Mouse (Mus musculus) brown adipose tissue, adult 24 weeks (tissue): ENCODE measurements around the gene Kcnq4. TPM values are rescaled to one million over a fixed set of nuclear protein-coding genes. Genes with fewer than 3 reads are reported as not detected.

ENCODE experiments used
- H3K27ac ChIP-seq: fragments of 200-500 bp; replicated peaks from 2 replicates; pipeline ENCODE4 v1.5.1; 2012; ENCODE audit warnings: low read depth, mild to moderate bottlenecking, low read length
- H3K4me1 ChIP-seq: fragments of 200-500 bp; 2 replicates; pipeline ENCODE4 v1.6.1; 2012; ENCODE audit warnings: low read length, mixed read lengths; ENCODE audit not compliant: control insufficient read depth, insufficient read depth, insufficient read length
- H3K4me3 ChIP-seq: fragments of 200-500 bp; 2 replicates; pipeline ENCODE4 v1.5.1; 2012; ENCODE audit warnings: low read depth, mild to moderate bottlenecking, low read length, moderate library complexity; ENCODE audit not compliant: insufficient read depth
- polyA plus RNA-seq: library from polyadenylated mRNA; stranded (reverse); fragments of >200 nt; gene quantifications from 2 replicates; pipeline ENCODE4 v1.2.4, GENCODE M21; 2012; ENCODE audit not compliant: missing spikeins, insufficient read depth, insufficient read length

Kcnq4 gene
- polyA plus RNA-seq = 0.59 and 0.88 TPM in 2 replicates

DNA sequence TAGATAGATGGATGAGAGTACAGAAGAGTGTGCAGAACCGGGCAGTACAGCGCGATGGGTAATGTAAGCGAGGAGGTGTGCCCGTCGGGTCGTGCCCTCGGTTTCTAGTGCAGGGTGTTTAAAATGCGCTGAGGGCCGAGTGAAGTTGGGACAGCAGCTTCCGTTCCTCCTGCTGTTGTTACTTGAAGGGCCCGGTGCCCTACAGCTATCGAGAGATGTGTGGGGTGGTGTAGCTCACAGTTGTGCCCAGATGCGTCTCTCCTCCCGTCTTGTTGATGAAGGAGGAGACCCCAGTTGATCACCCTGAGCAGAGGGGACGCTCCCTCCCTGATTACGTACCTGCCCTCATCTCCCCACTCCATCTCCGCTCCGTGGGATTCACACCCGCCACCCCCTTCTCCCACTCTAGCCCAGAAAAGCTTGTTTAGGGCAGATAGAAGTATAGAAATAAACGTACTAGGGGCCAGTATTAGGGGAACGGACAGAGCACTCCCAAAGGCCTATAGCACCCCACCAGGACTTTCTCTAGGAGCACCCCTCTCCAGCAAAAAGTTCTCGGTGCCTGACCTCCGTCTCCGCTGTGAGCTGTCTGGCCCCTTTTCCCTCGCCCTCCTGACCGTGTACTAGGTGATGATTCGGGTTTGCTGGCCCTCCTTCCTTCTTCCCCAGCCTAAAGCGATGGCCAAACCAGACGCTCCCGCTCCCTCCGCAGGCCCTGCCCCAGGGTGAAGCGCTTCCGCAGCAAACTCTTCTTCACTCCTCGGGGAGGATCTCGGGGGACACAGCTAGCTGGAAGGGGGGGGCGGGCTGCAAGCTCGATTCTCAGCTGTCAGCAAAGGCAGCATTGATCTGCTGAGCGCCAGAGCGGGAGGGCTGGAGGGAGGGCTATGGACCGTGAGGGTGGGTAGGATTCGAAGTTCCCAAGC, at the start of gene Kcnq4:
Gene Kcnq4, minus strand, starts transcription at position 672 of the 926 bp plus-strand sequence.
- H3K27ac ChIP-seq = no peak within 1 kb of the TSS
- H3K4me1 ChIP-seq = no peaks in the 10 kb centered on the region; the same call in 1 of the 2 replicates
- peak within 1 kb of the TSS; percentile 60 for H3K4me3 ChIP-seq

DNA sequence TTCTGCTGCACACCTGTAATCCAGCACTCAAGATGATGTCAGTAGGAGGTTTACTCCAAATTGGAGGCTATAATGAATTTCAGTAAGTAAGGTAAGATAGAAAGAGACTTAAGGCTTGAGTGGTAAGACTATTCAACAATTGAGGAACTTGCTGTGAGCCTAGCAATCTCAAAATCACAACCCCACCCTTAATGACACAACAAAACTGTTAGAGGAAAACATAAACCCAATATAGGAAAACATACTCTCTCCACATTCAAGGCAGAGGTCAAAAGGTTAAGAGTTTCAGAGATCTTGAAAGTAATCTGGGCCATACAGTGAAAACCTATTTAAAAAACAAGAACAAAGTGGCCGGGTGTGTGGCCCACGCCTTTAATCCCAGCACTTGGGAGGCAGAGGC, 48.3 kb upstream of the Kcnq4 start:
- no peak overlapping the region for H3K4me3 ChIP-seq
- H3K27ac ChIP-seq = no peak overlapping the region
- peaks cover 11% of the 10 kb centered on the region for H3K4me1 ChIP-seq

DNA sequence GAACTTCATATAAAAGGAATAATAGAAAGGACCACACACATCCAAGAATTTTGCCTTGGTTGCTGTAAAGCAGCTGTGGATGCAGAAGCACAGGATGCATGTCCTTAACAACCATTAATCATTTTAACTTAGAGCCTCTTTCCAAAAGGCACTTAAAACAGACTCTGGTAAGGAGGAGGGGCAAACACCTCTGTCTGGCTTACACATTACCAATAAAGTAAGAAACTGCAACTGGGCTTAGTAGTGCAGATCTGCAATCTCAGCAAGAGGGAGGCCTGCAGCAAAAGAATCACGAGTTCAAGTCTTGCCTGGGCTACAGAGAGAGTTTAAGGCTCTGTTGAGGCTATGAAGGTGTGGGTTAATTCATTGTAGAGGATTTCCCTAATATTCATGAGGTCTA, 47.2 kb upstream of the Kcnq4 start:
- no peak overlapping the region for H3K4me3 ChIP-seq
- peaks cover 9% of the 10 kb centered on the region for H3K4me1 ChIP-seq
- no peak overlapping the region for H3K27ac ChIP-seq

DNA sequence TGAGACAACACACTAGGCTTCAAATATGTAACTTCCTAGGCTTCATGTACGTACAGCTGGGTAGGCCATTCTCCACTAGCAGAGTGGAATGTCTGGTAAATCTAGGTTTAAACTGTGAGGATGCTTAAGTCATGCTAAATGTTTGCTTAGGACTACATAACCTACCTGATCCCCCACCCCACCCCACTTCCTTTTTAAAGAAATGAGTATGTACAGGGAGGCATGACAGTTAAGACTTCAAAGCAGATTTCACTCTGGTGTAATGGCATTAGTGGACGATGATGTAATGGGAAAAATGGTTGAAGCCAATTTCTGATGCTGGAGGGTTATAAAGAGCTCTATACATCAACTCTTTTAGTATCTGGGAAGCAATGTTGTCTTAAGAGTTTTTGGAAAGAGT, 44.5 kb upstream of the Kcnq4 start:
- H3K4me1 ChIP-seq = peaks cover 2% of the 10 kb centered on the region
- H3K4me3 ChIP-seq = no peak overlapping the region
- no peak overlapping the region for H3K27ac ChIP-seq

DNA sequence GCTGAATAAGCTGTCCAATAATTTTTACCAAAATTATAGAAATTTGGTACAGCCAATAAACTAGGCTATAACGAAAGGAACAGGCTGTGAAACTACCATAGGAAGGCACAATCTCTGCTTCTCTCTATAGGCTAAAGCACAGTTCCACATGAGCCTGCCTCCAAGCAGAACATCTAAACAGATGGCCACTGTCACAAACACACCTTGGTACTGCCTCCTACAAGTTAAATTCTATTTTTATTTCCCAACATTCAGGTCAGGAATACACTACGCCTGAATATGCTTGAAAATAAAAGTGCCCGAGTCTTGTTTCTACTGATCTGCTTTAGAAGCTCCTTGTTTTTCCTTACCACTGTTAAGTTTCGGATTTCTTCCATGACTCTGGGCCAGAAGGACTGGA, 41.6 kb upstream of the Kcnq4 start:
- no peaks in the 10 kb centered on the region for H3K4me1 ChIP-seq

DNA sequence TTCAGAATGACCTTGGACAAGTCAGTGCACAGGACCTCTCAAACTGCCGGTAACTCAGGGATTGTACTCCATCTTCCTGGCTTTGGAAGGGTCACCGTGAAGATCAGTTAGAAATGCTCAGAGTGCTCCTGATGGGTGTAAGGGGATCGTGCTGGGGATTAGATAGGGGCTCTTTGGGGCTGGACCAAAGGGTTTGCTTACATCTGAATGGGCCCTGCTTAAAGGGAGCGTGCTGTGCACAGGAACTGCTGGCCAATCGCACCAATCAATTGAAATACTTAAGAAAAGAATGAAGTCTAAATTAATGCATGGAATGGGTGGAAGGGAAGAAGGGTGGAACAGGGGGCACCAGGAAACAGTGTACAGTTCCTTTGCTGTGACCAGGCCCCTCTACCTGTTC, 7.4 kb upstream of the Kcnq4 start:
- Histone ChIP-seq H3K27ac (no peak overlapping the region), H3K4me3 (no peak overlapping the region), H3K4me1 (no peaks in the 10 kb centered on the region)

More for the DNA sequence above, 41.6 kb upstream of the Kcnq4 start:
- no peak overlapping the region for H3K4me3 ChIP-seq
- no peak overlapping the region for H3K27ac ChIP-seq

DNA sequence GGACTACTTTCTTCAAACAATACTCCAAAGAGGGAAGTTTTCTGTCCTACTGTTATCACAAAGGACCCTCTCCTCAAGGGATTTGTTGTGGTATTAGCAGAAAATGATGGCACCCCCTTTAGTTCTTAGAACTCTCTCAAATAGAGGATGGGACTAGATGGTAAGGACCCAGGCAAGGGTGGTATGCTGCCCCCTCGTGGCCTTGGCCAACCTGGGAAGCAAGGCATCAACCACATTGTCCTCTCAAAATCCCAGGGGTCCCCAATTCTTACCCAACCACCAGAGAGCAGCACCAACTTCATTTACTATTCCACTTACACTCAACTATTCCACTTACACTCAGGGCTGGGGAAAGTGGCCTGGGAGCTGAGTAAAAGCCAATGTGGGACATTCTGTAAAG, 6.9 kb upstream of the Kcnq4 start:
- Histone ChIP-seq H3K4me1 (no peaks in the 10 kb centered on the region), H3K4me3 (no peak overlapping the region), H3K27ac (no peak overlapping the region)

DNA sequence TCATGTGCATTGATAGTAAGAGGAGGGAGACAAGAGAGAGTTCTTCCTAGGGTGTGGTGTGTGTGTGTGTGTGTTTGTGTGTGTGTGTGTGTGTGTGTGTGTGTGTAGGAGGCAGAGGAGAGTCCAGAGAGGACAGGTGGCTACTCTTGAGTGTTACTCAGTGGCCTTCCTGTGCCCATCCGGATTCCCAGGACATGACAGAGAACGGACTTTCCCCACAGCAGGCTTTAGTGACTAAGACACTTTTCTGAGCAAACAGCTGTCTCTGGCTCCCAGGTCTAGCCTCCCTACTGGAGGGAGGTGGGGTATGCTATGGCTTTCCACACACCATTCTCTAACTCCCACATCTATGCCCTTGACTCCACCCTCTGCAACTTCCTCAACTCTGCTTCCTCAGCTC, 1.2 kb upstream of the Kcnq4 start:
- H3K27ac ChIP-seq = no peak overlapping the region
- no peak overlapping the region for H3K4me3 ChIP-seq
- H3K4me1 ChIP-seq = no peaks in the 10 kb centered on the region; the same call in 1 of the 2 replicates

DNA sequence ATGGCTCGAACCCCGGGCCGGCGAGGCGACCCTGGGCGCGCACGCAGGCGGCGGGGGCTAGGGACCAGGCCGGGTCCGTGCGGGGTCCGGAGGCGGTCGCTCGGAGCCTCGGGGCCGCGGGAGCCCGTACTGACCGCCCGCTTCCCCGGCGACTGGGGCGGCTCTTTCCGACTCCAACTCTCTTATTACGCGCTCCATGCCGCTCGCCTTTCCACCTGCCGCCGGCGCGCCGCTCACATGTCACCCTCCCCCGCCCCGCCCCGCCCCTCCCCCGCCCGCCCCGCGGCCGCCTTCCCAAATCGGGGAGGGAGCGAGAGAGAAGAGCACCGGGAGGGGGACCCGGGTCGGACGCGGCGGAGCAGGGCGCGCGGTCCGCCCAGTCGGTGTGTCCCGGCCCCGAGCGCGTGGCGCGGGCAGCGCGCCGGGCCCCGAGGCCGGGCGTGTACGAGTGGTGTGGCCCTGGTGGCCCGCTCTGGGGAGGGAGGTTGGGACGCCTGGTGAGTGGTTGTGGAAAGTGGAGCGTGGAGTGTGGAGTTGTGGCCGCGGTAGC, 1.1 kb downstream of the Kcnq4 start:
- Histone ChIP-seq H3K27ac (no peak overlapping the region), H3K4me3 (peak overlapping the region; percentile 60), H3K4me1 (no peaks in the 10 kb centered on the region; the same call in 1 of the 2 replicates)

DNA sequence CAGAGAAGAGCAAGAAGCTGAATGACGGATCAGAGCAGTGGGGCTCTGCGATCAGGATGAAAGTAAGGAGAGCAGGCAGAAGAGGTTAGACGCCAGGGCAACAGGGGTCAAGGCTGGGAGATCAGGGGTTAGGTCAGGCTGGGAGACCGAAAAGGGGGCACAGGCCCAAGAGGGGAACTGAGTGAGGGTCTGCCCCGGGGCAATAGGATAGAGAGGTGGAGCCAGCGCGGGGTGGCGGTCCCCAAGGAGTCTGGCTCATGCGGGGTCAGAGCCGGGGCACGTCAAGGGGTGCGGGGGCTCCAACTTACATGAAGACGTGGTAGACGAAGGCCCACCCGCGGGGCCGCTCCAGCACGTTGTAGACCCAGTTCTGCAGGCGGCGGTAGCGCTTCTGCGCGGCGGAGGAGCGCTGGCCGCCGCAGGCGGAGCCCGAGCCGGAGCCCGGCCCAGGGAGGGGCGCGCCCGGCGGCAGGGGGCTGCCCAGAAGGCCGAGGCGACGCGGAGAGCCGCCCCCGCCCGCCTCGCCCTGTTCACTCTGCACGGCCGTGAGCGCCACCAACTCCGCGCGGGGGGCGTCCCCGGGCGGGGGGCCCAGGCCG, 1.8 kb downstream of the Kcnq4 start:
- Histone ChIP-seq H3K4me3 (peak overlapping the region; percentile 59), H3K4me1 (no peaks in the 10 kb centered on the region; the same call in 1 of the 2 replicates), H3K27ac (0 out of 2 replicates have a peak overlapping the region, but pooled peaks have one; percentile 41)

DNA sequence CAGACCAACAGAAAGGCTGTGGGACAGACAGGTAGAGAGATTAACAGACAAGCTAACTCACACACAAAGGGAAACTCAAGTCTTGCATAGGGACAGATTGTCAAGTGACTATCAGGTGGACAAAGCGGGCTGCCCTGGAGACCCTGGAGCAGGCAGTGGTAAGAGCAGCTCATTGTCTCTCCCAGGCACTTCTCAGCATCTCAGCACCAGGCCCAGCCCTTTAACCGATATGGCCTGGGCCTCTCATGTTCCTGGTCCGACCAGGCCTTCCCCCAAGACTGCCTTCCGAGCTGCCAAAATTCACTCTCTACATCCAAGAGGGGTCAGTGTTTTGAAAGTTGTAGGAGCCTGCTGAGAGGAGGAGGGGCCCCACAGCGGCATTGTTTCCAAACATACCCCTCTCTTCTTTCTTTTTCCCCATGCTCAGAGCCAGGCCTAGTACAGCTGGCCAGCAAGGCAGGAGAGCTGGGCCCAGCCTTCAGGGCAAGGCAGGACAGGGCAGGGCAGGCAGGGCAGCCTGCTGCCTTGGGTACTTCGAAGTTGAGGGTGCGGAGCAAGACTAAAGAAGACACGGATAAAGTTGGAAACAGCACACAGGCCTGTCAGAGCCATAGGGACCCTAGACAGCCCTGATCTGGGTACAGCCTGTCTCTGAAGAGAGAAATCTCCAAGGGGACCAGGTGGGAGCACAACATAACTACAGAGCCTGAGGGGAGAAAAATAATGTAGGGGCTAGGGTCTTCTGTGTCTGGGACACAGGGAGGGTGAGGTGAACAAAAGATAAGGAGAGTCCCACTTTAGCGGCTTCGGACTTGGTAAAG, 2.5 kb downstream of the Kcnq4 start:
- Histone ChIP-seq H3K4me3 (peak overlapping the region; percentile 59), H3K4me1 (no peaks in the 10 kb centered on the region; the same call in 1 of the 2 replicates), H3K27ac (peak overlapping the region; percentile 41)

DNA sequence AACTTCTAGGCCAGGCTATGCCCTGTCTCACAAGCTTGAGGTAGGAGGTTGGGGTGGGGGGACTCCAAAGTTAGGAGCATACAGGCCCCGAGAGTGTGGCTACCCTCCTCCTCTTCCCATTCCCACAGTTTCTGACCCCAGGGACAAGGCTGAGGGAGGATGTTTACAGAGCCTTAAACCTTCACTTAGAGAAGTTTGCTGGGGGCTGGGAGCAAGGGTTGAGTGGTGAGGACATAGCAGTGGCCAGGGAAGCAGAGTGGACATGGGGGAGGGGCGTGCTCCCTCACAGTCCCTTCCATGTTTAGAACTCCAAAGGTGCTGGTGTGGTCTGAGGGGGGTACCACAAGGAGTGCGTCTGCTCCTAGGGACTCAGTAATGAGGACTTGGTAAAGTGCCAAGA, 4.8 kb downstream of the Kcnq4 start:
- Histone ChIP-seq H3K27ac (peak overlapping the region; percentile 87), H3K4me3 (no peak overlapping the region), H3K4me1 (no peaks in the 10 kb centered on the region; the same call in 1 of the 2 replicates)

DNA sequence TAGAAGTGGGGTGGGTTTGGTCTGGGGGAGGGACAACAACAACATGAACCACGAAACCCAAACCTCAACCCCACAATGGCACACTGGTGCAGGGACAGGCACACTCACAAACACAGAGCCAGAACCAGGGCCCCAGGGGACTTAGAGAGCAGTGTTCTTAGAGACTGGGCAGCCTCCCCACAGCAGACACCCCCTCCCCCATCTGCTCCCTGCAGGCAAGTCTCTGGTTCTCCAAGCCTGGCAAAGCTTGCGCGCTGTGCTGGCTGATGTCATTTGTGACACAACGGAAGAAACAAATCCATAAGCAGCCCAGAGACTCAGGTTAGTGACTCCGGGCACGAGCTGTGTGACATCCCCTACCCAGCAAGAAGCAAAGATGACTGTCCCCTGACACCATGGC, 7.1 kb downstream of the Kcnq4 start:
- H3K4me3 ChIP-seq = no peak overlapping the region
- no peaks in the 10 kb centered on the region; the same call in 1 of the 2 replicates for H3K4me1 ChIP-seq
- no peak overlapping the region for H3K27ac ChIP-seq

DNA sequence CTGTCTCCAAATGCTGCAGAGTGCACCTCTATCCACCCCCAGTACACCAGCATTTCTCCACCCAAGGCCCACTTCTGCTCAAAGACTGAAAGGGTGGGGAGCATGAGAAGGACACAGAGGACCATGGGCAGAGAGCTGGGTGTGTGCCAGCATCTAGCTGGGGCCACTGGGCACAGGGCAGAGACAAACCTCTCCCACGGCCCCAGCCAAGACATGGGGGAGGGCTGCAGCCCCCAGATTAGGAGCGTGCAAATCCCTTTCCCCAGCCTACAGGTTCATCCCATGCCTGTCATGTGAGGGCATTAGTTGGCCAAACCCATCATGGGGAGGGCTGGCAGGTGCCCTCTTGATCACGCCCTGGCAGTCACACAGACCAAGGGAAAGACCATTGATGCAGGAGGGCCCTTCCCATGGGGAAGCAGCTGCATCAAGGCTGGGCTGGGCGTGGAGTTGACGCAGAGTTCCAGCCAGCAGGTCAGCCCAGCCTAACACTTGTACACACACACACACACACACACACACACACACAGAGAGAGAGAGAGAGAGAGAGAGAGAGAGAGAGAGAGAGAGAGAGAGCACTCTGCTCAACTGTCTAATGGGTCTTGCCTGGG, 14.3 kb downstream of the Kcnq4 start:
- Histone ChIP-seq H3K27ac (no peak overlapping the region), H3K4me1 (peaks cover 8% of the 10 kb centered on the region), H3K4me3 (no peak overlapping the region)
